Mouse (Mus musculus): Measurements from ENCODE around the gene Klk1b4. TPM values are rescaled to one million over a fixed set of nuclear protein-coding genes. Genes with fewer than 3 reads are reported as not detected.

The Klk1b4 gene
- polyA plus RNA-seq, 1 experiment, result not detected

DNA sequence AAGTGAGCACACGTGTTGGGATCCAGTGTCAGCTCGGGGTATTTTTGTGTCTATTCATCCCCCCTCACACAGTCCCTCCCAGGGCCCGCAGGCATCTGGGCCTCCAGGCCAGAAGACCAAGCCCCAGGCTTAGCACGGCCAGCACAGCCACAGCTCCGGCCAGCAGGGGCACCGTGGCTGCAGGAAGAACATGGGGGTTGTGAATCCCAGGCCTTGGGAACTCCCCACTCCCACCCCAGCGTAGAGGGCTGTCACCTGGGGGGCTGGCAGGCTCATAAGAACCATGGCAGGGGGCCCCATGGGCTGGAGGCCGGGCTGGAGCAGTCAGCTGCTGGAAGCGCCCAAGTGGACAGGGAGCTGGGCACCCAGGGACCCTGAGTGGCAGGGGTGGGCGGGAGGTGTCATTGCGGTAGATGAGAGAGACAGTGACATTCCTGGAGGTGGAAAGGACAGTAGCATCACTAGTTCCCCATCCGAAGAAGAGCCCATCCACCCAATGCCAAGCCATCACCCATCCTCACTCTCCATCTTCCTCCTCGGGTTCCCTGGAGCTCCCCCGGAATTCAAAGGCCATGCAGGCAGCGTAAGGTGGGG is 45.9 kb downstream of the Klk1b4 start:
- DNase-seq (ENCODE audit: low read depth), result no peak

DNA sequence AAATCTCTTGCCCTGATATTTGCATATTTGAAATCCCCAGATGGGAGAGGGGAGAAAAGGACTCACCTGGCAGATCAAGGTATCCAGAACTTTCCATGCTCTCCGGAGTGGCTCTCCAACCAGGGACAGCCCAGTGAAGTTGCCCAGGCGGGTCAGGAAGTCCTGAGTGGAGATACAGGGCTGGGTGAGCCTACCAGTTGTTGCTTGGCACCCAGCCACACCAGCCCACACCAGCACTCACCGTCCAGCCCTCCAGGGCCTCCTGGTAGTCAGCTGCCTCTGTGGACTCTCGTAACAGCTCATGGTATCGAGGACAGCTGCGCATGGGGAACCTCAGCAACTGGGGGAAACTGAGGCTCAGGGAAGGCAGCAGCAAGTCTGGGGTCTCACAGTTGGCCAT is 47.7 kb downstream of the Klk1b4 start:
- no peak for DNase-seq (ENCODE audit: low read depth)

DNA sequence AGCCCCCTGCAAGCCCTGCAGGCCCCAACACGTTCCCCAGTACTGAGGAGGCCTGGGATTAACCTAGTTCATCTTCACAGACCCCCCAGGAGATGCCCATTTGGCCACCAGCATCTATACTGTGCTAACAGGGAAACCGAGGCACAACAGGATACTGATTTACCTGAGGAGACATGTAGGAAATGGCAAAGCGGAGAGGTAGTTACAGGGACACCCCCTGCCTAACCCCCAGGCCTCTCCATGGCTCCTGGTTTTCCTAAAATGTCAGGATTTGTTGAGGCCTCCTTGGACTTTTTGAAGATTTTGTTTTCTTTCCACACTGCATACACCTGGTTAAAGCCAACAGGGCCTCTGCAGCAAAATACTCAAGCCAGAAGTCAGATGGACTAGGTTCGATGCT is 50.0 kb downstream of the Klk1b4 start, which contains the start of gene Acp4:
TSS of gene Acp4 (minus strand) at position 101 of the 400 bp plus-strand sequence.
- DNase-seq (ENCODE audit: low read depth), result no peak

DNA sequence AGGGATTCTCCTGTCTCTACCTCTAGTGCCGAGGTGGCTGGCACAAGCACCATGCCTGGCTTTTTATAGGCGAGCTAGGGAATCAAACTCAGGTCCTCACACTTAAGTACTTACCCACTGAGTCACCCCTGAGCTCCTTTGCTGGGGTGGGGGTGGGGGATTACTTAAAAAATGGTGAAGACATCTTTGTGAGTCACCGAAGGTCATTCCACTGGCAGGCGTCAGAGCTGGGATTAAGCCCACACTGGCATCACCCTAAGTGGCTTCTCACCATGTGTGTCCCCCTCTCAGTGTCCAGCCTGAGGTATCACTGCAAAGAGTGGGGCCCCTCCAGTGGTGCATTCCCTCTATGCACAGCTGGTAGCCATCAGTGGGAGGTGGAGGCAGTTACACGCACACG is 53.2 kb downstream of the Klk1b4 start:
- no peak for DNase-seq (ENCODE audit: low read depth)

DNA sequence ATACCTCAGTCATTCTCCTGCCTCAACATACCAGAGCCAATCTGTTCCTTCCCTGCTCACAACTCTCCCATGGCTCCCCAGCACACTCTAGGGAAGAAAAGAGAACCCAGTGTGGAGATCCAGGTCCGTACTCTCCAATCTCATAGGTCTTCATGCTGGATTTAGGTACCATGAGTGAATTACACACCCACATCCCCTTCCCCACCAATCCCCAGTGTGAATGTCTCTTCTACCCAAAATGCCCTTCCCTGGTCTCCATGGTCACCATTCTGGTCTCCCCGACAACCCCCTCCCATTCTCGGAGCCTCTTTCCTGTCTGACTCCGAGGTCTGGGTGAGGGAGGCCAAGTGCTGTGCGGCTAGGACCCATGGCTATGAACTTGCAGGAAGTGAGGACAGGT is 53.9 kb downstream of the Klk1b4 start, which contains the start of gene Gm15517:
TSS of gene Gm15517 (plus strand) at position 301 of the 400 bp plus-strand sequence.
- no peak for DNase-seq (ENCODE audit: low read depth)

Other genes with a start within 250 kb of the Klk1b4 start
- gene Klk1b1, start 240.7 kb upstream of the Klk1b4 start, polyA plus RNA-seq (2012; rRNA removed), result not detected in 2 replicates
- gene Klk1b9, start 231.4 kb upstream of the Klk1b4 start, polyA plus RNA-seq (2012; rRNA removed), result not detected in 2 replicates
- 0.25 and 0.66 TPM in 2 replicates for gene Klk1b11, start 211.6 kb upstream of the Klk1b4 start, polyA plus RNA-seq (2012; rRNA removed)
- gene Klk1b26, start 195.3 kb upstream of the Klk1b4 start, polyA plus RNA-seq (2012; rRNA removed), result 0.81 and 1.6 TPM in 2 replicates
- gene Klk1b27, start 155.1 kb upstream of the Klk1b4 start, polyA plus RNA-seq (2012; rRNA removed), result 1.5 and 26.9 TPM in 2 replicates
- gene Klk1b21, start 105.1 kb upstream of the Klk1b4 start, polyA plus RNA-seq (2012; rRNA removed), result 0.23 and 0.51 TPM in 2 replicates
- 16.3 TPM in 1 of 2 replicates, not detected in the other for gene Klk1b22, start 94.8 kb upstream of the Klk1b4 start, polyA plus RNA-seq (2012; rRNA removed)
- not detected in 2 replicates for gene Klk1b16, start 70.7 kb upstream of the Klk1b4 start, polyA plus RNA-seq (2012; rRNA removed)
- gene Klk1b24, start 19.2 kb upstream of the Klk1b4 start, polyA plus RNA-seq (2012; rRNA removed), result 0.51 and 0.88 TPM in 2 replicates
- 0.38 and 0.43 TPM in 2 replicates for gene Klk1b3, start 9.2 kb upstream of the Klk1b4 start, polyA plus RNA-seq (2012; rRNA removed)
- gene Klk1b5, start 8.5 kb downstream of the Klk1b4 start, polyA plus RNA-seq (2012; rRNA removed), result 2.7 and 3.2 TPM in 2 replicates
- 0.71 and 1.8 TPM in 2 replicates for gene Klk1, start 17.9 kb downstream of the Klk1b4 start, polyA plus RNA-seq (2012; rRNA removed)
- 0.24 TPM in 1 of 2 replicates, not detected in the other for gene Gm36864, start 28.7 kb downstream of the Klk1b4 start, polyA plus RNA-seq (2012; rRNA removed)
- gene 1700028J19Rik, start 39.3 kb downstream of the Klk1b4 start, polyA plus RNA-seq (2012; rRNA removed), result 4.4 and 7.6 TPM in 2 replicates
- 107 and 113 TPM in 2 replicates for gene 2410002F23Rik, start 39.3 kb downstream of the Klk1b4 start, polyA plus RNA-seq (2012; rRNA removed)
- 0.16 TPM in 1 of 2 replicates, not detected in the other for gene Acp4, start 49.9 kb downstream of the Klk1b4 start, polyA plus RNA-seq (2012; rRNA removed)
- gene Gm15517, start 54.0 kb downstream of the Klk1b4 start, polyA plus RNA-seq (2012; rRNA removed), result 16.9 and 20.7 TPM in 2 replicates
- gene Clec11a, start 99.5 kb downstream of the Klk1b4 start, polyA plus RNA-seq (2012; rRNA removed), result 12.4 and 13.8 TPM in 2 replicates
- gene Shank1, start 102.8 kb downstream of the Klk1b4 start, polyA plus RNA-seq (2012; rRNA removed), result 0.31 and 0.33 TPM in 2 replicates
- gene Syt3, start 176.7 kb downstream of the Klk1b4 start, polyA plus RNA-seq (2012; rRNA removed), result 2.8 and 4.7 TPM in 2 replicates
- 0.47 and 0.70 TPM in 2 replicates for gene 1700008O03Rik, start 178.4 kb downstream of the Klk1b4 start, polyA plus RNA-seq (2012; rRNA removed)
- 1.1 and 1.3 TPM in 2 replicates for gene Lrrc4b, start 221.6 kb downstream of the Klk1b4 start, polyA plus RNA-seq (2012; rRNA removed)